Mouse (Mus musculus) lung, postnatal 10 days (tissue): ENCODE measurements around the gene Mageb5.
"Not testable (repeated sequence)": the region's sequence is repeated elsewhere in the genome, so short reads cannot be mapped to it uniquely, and the experiment has no call there.

ENCODE experiments used
- DNase-seq: peaks from one replicate; pipeline ENCODE4 v3.0.0; 2021

Gene Mageb5

GRCm38 (mm10) chrX:91782918-91783317, at the start of gene Mageb5:
Gene Mageb5, minus strand, starts transcription at chrX:91783018.
- DNase-seq = not testable (repeated sequence)

- DNase-seq = not testable (repeated sequence)
These were observed 23.1 kb downstream of the Mageb5 start for GRCm38 (mm10) chrX:91759591-91760226.
